Mouse (Mus musculus) liver, embryonic 14.5 days (tissue): Measurements from ENCODE around the gene Dll4. TPM values are rescaled to one million over a fixed set of nuclear protein-coding genes. Genes with fewer than 3 reads are reported as not detected.
A peak's percentile ranks its signal among the peaks of the same experiment; 100 is the strongest.

Experiments used
- ATAC-seq: fragments of 200-750 bp; cut with Nextera tagmentation; 2 replicates; pipeline ENCODE4 v1.8.0; 2017; ENCODE audit warnings: moderate number of reproducible peaks, mild to moderate bottlenecking, moderate library complexity; ENCODE audit not compliant: insufficient read depth
- DNase-seq, 3 experiments: peaks; one replicate each; pipeline ENCODE4 v3.0.0-alpha.2; 2012 to 2013; ENCODE audit warnings: low read depth in 3 of 3, low spot score in 3 of 3
- H3K27ac ChIP-seq: fragments of 300-500 bp; sonication (generic); 2 replicates; pipeline ENCODE4 v1.5.1; 2014; ENCODE audit warnings: moderate library complexity, mild to moderate bottlenecking, control low read depth, inconsistent platforms
- H3K27me3 ChIP-seq: fragments of 300-500 bp; sonication (generic); 2 replicates; pipeline ENCODE4 v1.6.1; 2014; ENCODE audit warnings: mild to moderate bottlenecking, low read length, moderate library complexity; ENCODE audit not compliant: control insufficient read depth, insufficient read depth
- H3K36me3 ChIP-seq: fragments of 300-500 bp; sonication (generic); replicated peaks from 2 replicates; pipeline ENCODE4 v1.6.1; 2014; ENCODE audit warnings: low read depth; ENCODE audit not compliant: control insufficient read depth, insufficient read depth
- H3K4me1 ChIP-seq, 2 experiments: fragments of 200-500 bp in 1 of 2; fragments of 300-500 bp in 1 of 2; sonication (generic) in 1 of 2; replicated peaks; 2 replicates each; pipeline ENCODE4 v1.6.1; 2012 to 2014; ENCODE audit warnings: antibody characterized with exemption in 1 of 2, inconsistent platforms in 1 of 2, low read length in 1 of 2; ENCODE audit not compliant: control insufficient read depth in 2 of 2, insufficient read depth in 2 of 2
- H3K4me2 ChIP-seq: fragments of 300-500 bp; sonication (generic); 2 replicates; pipeline ENCODE4 v1.6.1; 2014; ENCODE audit warnings: low read depth, mild to moderate bottlenecking, control low read depth, moderate library complexity
- H3K4me3 ChIP-seq, 2 experiments: fragments of 200-500 bp in 1 of 2; fragments of 300-500 bp in 1 of 2; sonication (generic) in 1 of 2; 2 replicates each; pipeline ENCODE4 v1.5.1; 2012 to 2014; ENCODE audit warnings: low read depth in 2 of 2, low read length in 2 of 2, mild to moderate bottlenecking in 2 of 2, control low read depth in 1 of 2, inconsistent platforms in 1 of 2, moderate library complexity in 1 of 2; ENCODE audit not compliant: insufficient read depth in 1 of 2
- H3K9ac ChIP-seq: fragments of 300-500 bp; sonication (generic); replicated peaks from 2 replicates; pipeline ENCODE4 v1.6.1; 2014; ENCODE audit warnings: mild to moderate bottlenecking, control low read depth, moderate library complexity
- H3K9me3 ChIP-seq: fragments of 300-500 bp; sonication (generic); 2 replicates; pipeline ENCODE4 v1.6.1; 2016; ENCODE audit warnings: low read length, mixed read lengths; ENCODE audit not compliant: control insufficient read depth
- CTCF ChIP-seq: IDR thresholded peaks from 2 replicates; pipeline ENCODE4 v1.5.1; 2016; ENCODE audit warnings: antibody characterized with exemption, low read depth, control low read depth
- EP300 ChIP-seq: IDR thresholded peaks from 2 replicates; pipeline ENCODE4 v1.6.1; 2016; ENCODE audit warnings: antibody characterized with exemption, low read depth
- WGBS: fragments of 180-500 bp; shearing (Covaris S2); extraction: QIAGEN DNeasy Blood & Tissue Kit; methylation state at CpG from one replicate; pipeline ENCODE4 v1.1.7; 2014; ENCODE audit not compliant: insufficient replicate concordance; 5-methylcytosine and 5-hydroxymethylcytosine counted together
- polyA plus RNA-seq, 2 experiments: library from polyadenylated mRNA; depleted of rRNA in 1 of 2; stranded (reverse) in 1 of 2; unstranded in 1 of 2; fragments of >200 nt; fragmentation: Nextera tagmentation in 1 of 2; extraction: Ambion mirVana in 1 of 2; gene quantifications; 2 replicates each; pipeline versions ENCODE4 v1.2.1 to v1.2.3; 2012 to 2014

Gene Dll4
- polyA plus RNA-seq, 2 experiments = 0.86 to 1.4 TPM

DNA sequence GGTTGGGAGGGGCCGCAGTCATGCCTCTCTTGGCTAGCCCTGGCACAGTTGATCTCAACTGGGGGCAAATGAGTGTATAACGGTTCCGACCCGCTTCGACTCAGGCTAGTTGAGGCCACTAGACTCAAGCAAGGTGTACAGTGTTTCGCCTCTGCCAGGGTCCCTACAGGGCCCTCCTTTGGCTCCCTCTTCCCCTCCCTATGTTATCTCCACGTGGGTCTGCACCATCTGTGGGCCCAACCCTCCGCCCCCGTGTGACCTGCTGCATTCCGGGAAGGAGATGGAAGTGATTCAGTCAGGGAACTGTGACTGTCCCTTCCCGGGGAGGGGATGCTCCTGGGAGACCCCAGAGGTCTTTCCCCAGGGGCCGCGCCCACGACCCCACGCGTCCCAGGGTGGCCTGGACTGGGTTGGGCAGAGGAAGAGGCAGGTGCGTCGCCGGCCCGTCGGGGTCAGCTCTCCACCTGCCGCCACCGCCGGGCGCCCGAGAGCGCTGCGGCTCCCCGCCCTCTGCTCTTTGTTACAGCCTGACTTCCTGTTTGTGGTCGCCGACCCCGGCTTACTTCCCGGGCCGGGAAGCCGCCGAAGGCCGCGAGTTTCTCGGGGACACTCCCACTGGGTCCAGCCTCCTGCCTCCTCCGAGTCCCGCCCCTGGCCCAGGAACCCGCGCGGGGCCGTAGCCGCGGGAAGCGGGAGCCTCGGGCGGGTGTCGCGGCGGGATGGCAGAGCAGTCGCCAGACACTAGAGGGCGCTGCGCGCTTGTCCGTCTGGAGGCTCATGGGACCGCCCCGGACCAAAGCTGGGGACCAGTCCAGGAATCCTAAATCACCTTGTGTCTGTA is 12.1 kb downstream of the Dll4 start:
- Histone ChIP-seq H3K4me3 (peak overlapping the region; percentile 56 to 62), H3K27ac (no peak overlapping the region), H3K27me3 (peaks cover 4% of the 10 kb centered on the region), H3K9me3 (no peaks in the 10 kb centered on the region), H3K4me2 (peak overlapping the region; percentile 78), H3K9ac (peak overlapping the region; percentile 65), H3K4me1 (peaks cover 0 to 3% of the 10 kb centered on the region in 2 experiments; a peak in 2 of 4 replicates), H3K36me3 (no peaks in the 10 kb centered on the region)
- TF ChIP-seq EP300 (no peak), CTCF (peak; percentile 87)
- ATAC-seq = peak; percentile 81
- WGBS = 5% methylated on average over 60 of the region's 60 CpGs
- DNase-seq = peak; percentile 49 to 59 (median 57)

DNA sequence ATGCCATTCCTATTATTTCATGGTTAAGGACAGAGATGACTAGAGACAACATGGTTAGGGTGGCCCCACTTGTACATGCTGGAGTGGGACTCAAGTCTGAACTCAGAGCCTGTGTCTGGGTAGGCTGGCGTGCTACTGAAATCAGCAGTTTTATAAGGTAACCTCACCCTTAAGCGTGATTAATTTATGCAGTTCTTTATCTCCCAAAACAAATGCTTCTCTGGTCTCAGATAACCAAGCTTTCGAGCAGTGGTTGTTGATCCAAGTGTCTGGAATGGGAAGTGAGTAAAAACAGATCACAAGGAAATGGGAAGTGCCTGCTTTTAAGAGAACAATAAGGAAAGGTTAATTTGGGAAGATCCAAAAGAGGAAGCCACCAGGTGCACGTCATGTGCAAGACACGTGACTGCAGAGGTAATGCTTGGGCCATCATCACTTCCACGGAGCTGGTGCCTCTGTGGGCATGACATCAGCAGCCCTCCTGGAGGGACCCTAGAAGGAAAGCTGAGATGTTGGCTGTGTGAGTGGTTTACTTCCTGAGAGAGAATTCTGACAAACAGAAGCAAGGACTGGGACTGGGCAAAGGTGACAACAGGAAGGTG is 19.1 kb downstream of the Dll4 start:
- H3K27me3 ChIP-seq = no peaks in the 10 kb centered on the region
- DNase-seq (no peak), ATAC-seq (no peak)
- peaks cover 0 to 3% of the 10 kb centered on the region in 2 experiments; a peak in 1 of 4 replicates for H3K4me1 ChIP-seq
- 11% methylated on average over 6 of the region's 6 CpGs for WGBS
- TF ChIP-seq EP300 (no peak), CTCF (no peak)
- H3K4me3 ChIP-seq = no peak overlapping the region
- H3K27ac ChIP-seq = no peak overlapping the region
- H3K9ac ChIP-seq = no peak overlapping the region
- no peaks in the 10 kb centered on the region for H3K9me3 ChIP-seq
- no peak overlapping the region for H3K4me2 ChIP-seq
- H3K36me3 ChIP-seq = no peaks in the 10 kb centered on the region

DNA sequence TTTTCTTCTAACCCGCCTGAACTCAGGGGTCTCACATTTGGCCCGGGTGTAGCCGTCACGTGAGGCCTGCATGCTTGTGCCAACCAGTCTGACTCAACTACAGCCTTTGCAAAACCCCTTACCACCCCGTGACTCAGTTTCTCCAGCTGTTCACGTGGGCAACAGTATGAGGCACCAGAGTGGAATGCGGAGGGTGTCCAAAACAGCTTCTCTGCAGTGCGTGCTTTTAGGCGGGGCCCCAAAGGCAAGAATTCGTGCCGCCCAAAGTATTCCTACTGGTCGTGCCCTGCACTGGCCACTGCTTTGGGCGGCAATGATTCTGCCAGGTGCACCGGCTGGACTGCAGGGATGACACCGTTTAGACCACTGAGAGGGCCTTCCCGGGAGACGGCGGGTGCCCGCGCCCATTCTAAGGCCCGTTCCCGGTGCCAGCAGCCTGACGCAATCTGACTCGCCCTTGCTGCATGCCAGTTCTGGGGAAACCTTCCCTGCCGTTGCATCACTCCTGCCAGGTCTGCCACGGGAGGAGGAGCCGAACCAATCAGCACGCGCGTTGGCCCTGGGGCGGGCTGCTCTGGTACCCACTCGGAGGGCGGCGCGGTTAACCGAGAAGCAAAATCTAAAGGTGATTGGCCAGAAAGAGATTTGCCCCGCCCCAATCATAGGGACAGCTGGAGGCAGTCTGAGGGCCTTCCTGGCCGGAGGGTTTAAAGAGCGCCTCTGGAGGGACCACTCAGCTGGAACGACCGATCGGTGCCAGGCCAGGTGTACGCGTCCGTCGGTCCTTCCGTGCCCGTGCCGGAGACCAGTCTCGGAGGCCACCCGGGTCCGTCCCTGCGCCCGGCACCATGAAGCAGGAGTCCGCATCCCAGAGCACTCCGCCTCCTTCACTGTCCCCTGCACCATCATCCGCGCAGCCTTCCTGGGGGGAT is 25.2 kb downstream of the Dll4 start, which contains the start of gene Chac1:
Chac1 (plus strand) TSS at position 675 of the 932 bp plus-strand sequence.
- no peak within 1 kb of the TSS for H3K27ac ChIP-seq
- WGBS = 6% methylated on average over 58 of the region's 58 CpGs
- no peaks in the 10 kb centered on the region; a peak in 1 of 4 replicates for H3K4me1 ChIP-seq
- H3K9me3 ChIP-seq = no peaks in the 10 kb centered on the region
- peaks cover 12% of the 10 kb centered on the region for H3K27me3 ChIP-seq
- peak within 1 kb of the TSS; percentile 75 for H3K4me2 ChIP-seq
- DNase-seq (peak; percentile 70 to 81 (median 78)), ATAC-seq (peak; percentile 97)
- no peaks in the 10 kb centered on the region for H3K36me3 ChIP-seq
- TF ChIP-seq EP300 = peak; percentile 61
- no peak for TF ChIP-seq CTCF
- H3K9ac ChIP-seq = peak within 1 kb of the TSS; percentile 67
- H3K4me3 ChIP-seq = peak within 1 kb of the TSS; percentile 62 to 77

DNA sequence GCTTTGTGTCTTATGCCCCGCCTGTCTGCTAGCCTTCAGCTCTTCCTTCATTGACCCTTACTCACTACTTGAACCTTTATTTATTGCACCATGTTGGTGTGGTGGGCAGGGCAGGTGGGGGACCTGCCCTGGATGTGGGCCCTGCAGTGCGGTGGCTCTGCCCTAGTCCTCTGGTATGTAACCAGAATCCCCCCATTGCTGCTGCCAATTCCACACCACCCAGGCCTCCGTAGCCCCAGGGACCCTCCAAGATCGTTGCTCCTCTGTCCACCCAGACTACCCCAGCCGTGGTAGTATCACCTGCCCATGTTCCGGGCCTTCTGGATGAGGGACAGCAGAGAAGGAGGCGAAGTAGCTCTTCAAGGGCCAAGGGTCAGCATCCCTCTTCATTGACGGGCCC is 28.1 kb downstream of the Dll4 start:
- no peaks in the 10 kb centered on the region for H3K36me3 ChIP-seq
- no peak overlapping the region for H3K4me2 ChIP-seq
- WGBS = 76% methylated on average over 8 of the region's 8 CpGs
- no peak overlapping the region for H3K4me3 ChIP-seq
- peaks cover 0 to 4% of the 10 kb centered on the region in 2 experiments; a peak in 3 of 4 replicates for H3K4me1 ChIP-seq
- H3K9ac ChIP-seq = no peak overlapping the region
- peaks cover 12% of the 10 kb centered on the region for H3K27me3 ChIP-seq
- DNase-seq (no peak), ATAC-seq (no peak)
- H3K9me3 ChIP-seq = no peaks in the 10 kb centered on the region
- TF ChIP-seq CTCF (no peak), EP300 (no peak)
- H3K27ac ChIP-seq = no peak overlapping the region
